Mouse (Mus musculus): ENCODE data around the gene Itga4. TPM values are rescaled to one million over a fixed set of nuclear protein-coding genes. Genes with fewer than 3 reads are reported as not detected.

Itga4 gene
- total and polyA plus RNA-seq, 2 experiments from 2014 or later, result 0.71 to 2.1 TPM

DNA sequence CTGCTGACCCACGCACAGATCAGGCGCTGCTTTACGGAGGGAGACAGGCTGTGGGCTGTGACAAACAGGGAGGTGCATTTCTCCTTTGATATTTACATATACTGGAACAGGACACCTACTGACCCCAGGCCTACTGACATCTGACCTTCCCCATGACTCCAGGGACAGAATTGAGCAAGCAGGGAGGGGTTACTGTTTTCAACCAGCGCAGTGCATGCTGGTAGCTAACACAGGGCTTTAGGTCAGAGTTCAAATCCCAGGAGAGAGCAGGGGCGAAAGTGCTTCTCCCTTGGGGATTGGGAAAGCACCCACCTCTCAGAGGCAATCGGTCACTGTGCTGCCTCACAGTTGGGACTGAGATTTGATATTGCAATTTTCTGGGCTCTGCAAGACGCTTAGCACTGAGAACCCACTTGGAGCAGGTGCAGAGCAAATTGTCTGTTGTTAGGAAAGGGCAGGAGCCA is 113.9 kb downstream of the Itga4 start:
- WGBS, result 79% methylated on average over 7 of the region's 7 CpGs
- TF ChIP-seq EP300 (IDR thresholded peaks at IDR 0.05; ENCODE audit: low read depth), result no peak
- no peak for TF ChIP-seq CTCF (IDR thresholded peaks at IDR 0.05; ENCODE audit: low read depth)
- Histone ChIP-seq H3K27me3 (ENCODE audit: control insufficient read depth, insufficient read depth, low read length) (no peaks in the 10 kb centered on the region), H3K4me2 (ENCODE audit: low read depth, low read length) (no peak overlapping the region), H3K4me3 (ENCODE audit: low read depth, low read length) (no peak overlapping the region), H3K9me3 (replicated peaks; ENCODE audit: control insufficient read depth, low read length) (no peaks in the 10 kb centered on the region), H3K36me3 (replicated peaks; ENCODE audit: control insufficient read depth, insufficient read depth, low read length) (no peaks in the 10 kb centered on the region), H3K9ac (replicated peaks; ENCODE audit: low read depth, low read length) (no peak overlapping the region), H3K27ac (ENCODE audit: low read depth) (no peak overlapping the region), H3K4me1 (ENCODE audit: control insufficient read depth, insufficient read depth) (no peaks in the 10 kb centered on the region)
- ATAC-seq (ENCODE audit: insufficient read depth, low read depth) (no peak), DNase-seq (ENCODE audit: low spot score) (no peak)

DNA sequence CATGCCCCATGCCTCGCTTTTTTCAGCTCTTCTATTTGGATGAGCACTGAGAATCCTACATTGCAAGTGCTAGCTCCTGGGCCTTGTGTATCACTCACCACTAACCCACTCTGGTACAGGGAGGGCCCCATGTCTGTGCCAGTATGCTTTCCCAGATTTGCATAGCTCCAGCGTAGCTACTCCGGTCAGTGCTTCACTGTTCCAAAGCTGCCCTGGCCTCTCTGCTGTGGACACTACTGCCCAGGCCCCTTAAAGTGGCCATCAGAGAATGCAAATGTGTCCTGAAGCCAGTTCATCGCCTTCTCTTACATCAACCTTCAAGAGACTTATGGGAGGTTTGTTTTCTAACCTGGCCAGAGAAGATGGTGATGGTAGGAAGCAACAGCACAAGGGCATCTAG is 114.7 kb downstream of the Itga4 start:
- Histone ChIP-seq H3K4me3 (ENCODE audit: low read depth, low read length) (no peak overlapping the region), H3K36me3 (replicated peaks; ENCODE audit: control insufficient read depth, insufficient read depth, low read length) (no peaks in the 10 kb centered on the region), H3K4me2 (ENCODE audit: low read depth, low read length) (peak overlapping the region; percentile 42; the same call in 1 of the 2 replicates), H3K9me3 (replicated peaks; ENCODE audit: control insufficient read depth, low read length) (no peaks in the 10 kb centered on the region), H3K27ac (ENCODE audit: low read depth) (no peak overlapping the region), H3K4me1 (ENCODE audit: control insufficient read depth, insufficient read depth) (no peaks in the 10 kb centered on the region), H3K27me3 (ENCODE audit: control insufficient read depth, insufficient read depth, low read length) (no peaks in the 10 kb centered on the region), H3K9ac (replicated peaks; ENCODE audit: low read depth, low read length) (no peak overlapping the region)
- 85% methylated on average over 4 of the region's 4 CpGs for WGBS
- TF ChIP-seq EP300 (IDR thresholded peaks at IDR 0.05; ENCODE audit: low read depth) (no peak), CTCF (IDR thresholded peaks at IDR 0.05; ENCODE audit: low read depth) (no peak)
- ATAC-seq (ENCODE audit: insufficient read depth, low read depth) (no peak), DNase-seq (ENCODE audit: low spot score) (no peak)

DNA sequence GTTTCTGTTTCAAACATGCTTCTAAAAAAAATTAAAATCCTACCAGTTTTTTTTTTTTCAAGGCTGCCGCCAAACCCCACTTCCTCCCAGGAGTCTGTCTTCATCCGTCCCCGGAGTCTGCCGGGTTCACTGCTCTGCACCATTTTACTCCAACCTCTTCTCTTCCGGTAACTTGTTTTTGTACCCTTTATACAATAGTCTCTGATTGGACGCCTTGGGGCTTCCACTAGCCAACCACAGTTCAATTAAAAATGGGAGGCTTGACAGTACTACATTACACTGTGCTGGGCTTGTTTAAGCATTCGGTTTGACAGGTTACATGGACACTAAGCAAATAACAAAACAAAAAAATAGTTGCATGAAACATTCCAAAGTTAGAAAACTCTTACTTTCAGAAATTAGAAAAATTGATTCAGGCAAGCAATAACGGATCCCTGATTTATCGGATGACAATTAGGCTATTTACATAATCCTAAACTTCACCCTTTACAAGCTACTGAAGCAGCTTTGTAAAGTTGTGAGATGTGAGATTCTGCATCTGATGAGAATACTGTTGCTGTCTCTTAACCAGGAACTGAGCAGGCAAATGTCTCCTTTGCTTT is 115.6 kb downstream of the Itga4 start:
- TF ChIP-seq EP300 (IDR thresholded peaks at IDR 0.05; ENCODE audit: low read depth), result no peak
- TF ChIP-seq CTCF (IDR thresholded peaks at IDR 0.05; ENCODE audit: low read depth), result no peak

GRCm38 (mm10) chr2:79371326-79372153 is 116.3 kb downstream of the Itga4 start:
- no peak for ATAC-seq (ENCODE audit: insufficient read depth, low read depth)

More for the DNA sequence above, 115.6 kb downstream of the Itga4 start:
- no peaks in the 10 kb centered on the region for H3K4me1 ChIP-seq (ENCODE audit: control insufficient read depth, insufficient read depth)
- ATAC-seq (ENCODE audit: insufficient read depth, low read depth) (0 out of 2 replicates have a peak, but pooled peaks have one; percentile 60), DNase-seq (ENCODE audit: low spot score) (peak; percentile 7)
- peak overlapping the region; percentile 42 for H3K4me2 ChIP-seq (ENCODE audit: low read depth, low read length)
- no peak overlapping the region for H3K27ac ChIP-seq (ENCODE audit: low read depth)
- peak overlapping the region; percentile 26 for H3K4me3 ChIP-seq (ENCODE audit: low read depth, low read length)
- no peaks in the 10 kb centered on the region for H3K27me3 ChIP-seq (ENCODE audit: control insufficient read depth, insufficient read depth, low read length)
- H3K9me3 ChIP-seq (replicated peaks; ENCODE audit: control insufficient read depth, low read length), result no peaks in the 10 kb centered on the region
- H3K9ac ChIP-seq (replicated peaks; ENCODE audit: low read depth, low read length), result no peak overlapping the region
- no peaks in the 10 kb centered on the region for H3K36me3 ChIP-seq (replicated peaks; ENCODE audit: control insufficient read depth, insufficient read depth, low read length)
- WGBS, result 65% methylated on average over 9 of the region's 9 CpGs

DNA sequence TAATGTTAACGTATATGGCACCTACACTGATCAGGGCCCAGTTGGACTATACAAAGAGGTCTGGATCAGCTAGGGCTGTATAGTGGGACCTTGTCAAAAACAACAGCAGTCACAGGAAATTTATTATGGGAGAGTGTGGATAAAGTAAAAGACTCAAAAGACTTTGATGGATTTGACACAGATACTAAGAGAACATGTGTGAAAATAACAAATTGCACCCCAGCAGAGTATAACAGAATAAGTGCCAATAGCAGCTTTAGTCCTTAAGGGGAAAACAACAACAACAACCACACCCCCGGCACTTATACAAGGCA is 116.9 kb downstream of the Itga4 start:
- no peak overlapping the region for H3K27ac ChIP-seq (ENCODE audit: low read depth)
- H3K36me3 ChIP-seq (replicated peaks; ENCODE audit: control insufficient read depth, insufficient read depth, low read length), result no peaks in the 10 kb centered on the region
- H3K27me3 ChIP-seq (ENCODE audit: control insufficient read depth, insufficient read depth, low read length), result no peaks in the 10 kb centered on the region
- TF ChIP-seq EP300 (IDR thresholded peaks at IDR 0.05; ENCODE audit: low read depth), result no peak
- TF ChIP-seq CTCF (IDR thresholded peaks at IDR 0.05; ENCODE audit: low read depth), result no peak
- no peak overlapping the region for H3K4me3 ChIP-seq (ENCODE audit: low read depth, low read length)
- 69% methylated on average over 2 of the region's 2 CpGs for WGBS
- DNase-seq (ENCODE audit: low spot score) (no peak), ATAC-seq (ENCODE audit: insufficient read depth, low read depth) (no peak)
- no peak overlapping the region for H3K9ac ChIP-seq (replicated peaks; ENCODE audit: low read depth, low read length)
- no peaks in the 10 kb centered on the region for H3K9me3 ChIP-seq (replicated peaks; ENCODE audit: control insufficient read depth, low read length)
- H3K4me2 ChIP-seq (ENCODE audit: low read depth, low read length), result no peak overlapping the region
- no peaks in the 10 kb centered on the region for H3K4me1 ChIP-seq (ENCODE audit: control insufficient read depth, insufficient read depth)

More at GRCm38 (mm10) chr2:79371326-79372153, 116.3 kb downstream of the Itga4 start:
- H3K27ac ChIP-seq (ENCODE audit: low read depth), result no peak overlapping the region
- no peaks in the 10 kb centered on the region for H3K9me3 ChIP-seq (replicated peaks; ENCODE audit: control insufficient read depth, low read length)
- no peak overlapping the region for H3K9ac ChIP-seq (replicated peaks; ENCODE audit: low read depth, low read length)
- no peak overlapping the region for H3K4me3 ChIP-seq (ENCODE audit: low read depth, low read length)
- no peaks in the 10 kb centered on the region for H3K27me3 ChIP-seq (ENCODE audit: control insufficient read depth, insufficient read depth, low read length)
- H3K4me2 ChIP-seq (ENCODE audit: low read depth, low read length), result no peak overlapping the region
- 81% methylated on average over 7 of the region's 7 CpGs for WGBS
- no peaks in the 10 kb centered on the region for H3K36me3 ChIP-seq (replicated peaks; ENCODE audit: control insufficient read depth, insufficient read depth, low read length)
- TF ChIP-seq EP300 (IDR thresholded peaks at IDR 0.05; ENCODE audit: low read depth) (no peak), CTCF (IDR thresholded peaks at IDR 0.05; ENCODE audit: low read depth) (no peak)
- DNase-seq (ENCODE audit: low spot score), result no peak
- H3K4me1 ChIP-seq (ENCODE audit: control insufficient read depth, insufficient read depth), result no peaks in the 10 kb centered on the region
